Mouse (Mus musculus): ENCODE measurements around the gene Ccdc159. TPM values are rescaled to one million over a fixed set of nuclear protein-coding genes. Genes with fewer than 3 reads are reported as not detected.

The Ccdc159 gene
- polyA plus RNA-seq (2015; fragmentation: Nextera tagmentation; extraction: Ambion mirVana) = 1.2 and 1.4 TPM in 2 replicates

DNA sequence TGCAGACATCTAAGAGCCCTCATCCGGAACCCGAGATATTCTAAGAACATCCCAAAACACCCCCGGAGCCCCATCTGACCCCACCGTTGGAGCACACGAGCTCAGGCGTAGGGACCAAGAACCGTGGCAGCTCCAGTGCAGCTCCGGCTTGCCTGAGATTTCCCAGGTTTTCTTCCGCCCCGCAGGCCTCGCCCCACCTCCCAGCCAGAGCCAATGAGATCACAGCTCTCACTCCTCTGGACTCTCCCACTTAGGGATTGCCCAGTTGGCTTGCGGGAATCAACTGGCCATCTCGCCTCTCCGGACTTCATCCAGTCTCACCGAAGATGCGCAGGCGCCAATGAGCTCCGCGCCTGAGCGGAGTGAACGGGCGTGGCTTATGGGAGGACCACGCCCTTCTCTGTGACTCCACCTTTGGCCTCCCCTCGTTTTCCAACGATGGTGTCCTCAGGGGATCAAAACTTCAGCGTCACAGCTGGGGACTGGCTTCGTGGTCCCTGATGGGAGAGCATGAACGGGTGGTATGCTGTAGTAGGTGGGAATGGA lies at the start of gene Ccdc159, which contains the start of gene Tmem205:
Ccdc159 (plus strand) TSS at position 264 of the 546 bp plus-strand sequence.
Tmem205 (minus strand) TSS at position 349 of the 546 bp plus-strand sequence.
- Histone ChIP-seq H3K4me2 (replicated peaks; ENCODE audit: low read depth, low read length) (peak within 1 kb of the TSS; percentile 63), H3K36me3 (ENCODE audit: insufficient read depth, low read length) (no peaks in the 10 kb centered on the region), H3K9me3 (ENCODE audit: low read length) (no peaks in the 10 kb centered on the region), H3K4me1 (ENCODE audit: insufficient read depth, low read depth, low read length) (peaks cover 19% of the 10 kb centered on the region), H3K9ac (replicated peaks; ENCODE audit: low read depth) (peak within 1 kb of the TSS; percentile 43), H3K27me3 (replicated peaks; ENCODE audit: insufficient read depth, low read length) (no peaks in the 10 kb centered on the region), H3K4me3 (ENCODE audit: low read depth, low read length) (peak within 1 kb of the TSS; percentile 51), H3K27ac (ENCODE audit: low read length) (peak within 1 kb of the TSS; percentile 89)
- DNase-seq (ENCODE audit: low spot score) (peak; percentile 100), ATAC-seq (peak; percentile 93)
- TF ChIP-seq EP300 (IDR thresholded peaks at IDR 0.05) = no peak
- no peak for TF ChIP-seq CTCF (IDR thresholded peaks at IDR 0.05)
- 1% methylated on average over 26 of the region's 28 CpGs for WGBS

DNA sequence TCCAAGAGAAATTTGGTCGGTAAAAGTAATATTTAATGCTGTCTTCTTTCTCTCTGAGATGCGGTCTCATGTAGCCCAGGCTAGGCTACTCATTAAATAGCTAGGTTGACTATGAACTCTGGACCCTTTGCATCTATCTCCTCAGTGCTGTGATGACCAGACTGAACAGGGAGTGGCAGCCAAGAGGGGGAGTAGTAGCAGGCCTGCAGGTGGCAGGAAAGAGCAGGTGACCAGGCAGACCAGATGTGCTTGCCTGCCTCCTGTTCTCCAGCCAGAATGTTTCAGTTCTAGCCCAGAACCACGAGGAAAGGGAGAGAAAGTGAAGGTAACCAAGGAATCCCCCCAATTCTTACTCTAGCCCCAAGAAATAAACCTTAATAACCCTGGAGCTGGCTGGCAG lies 38.0 kb upstream of the Ccdc159 start:
- Histone ChIP-seq H3K27ac (ENCODE audit: low read length) (no peak overlapping the region), H3K4me3 (ENCODE audit: low read depth, low read length) (no peak overlapping the region), H3K4me2 (replicated peaks; ENCODE audit: low read depth, low read length) (no peak overlapping the region), H3K9me3 (ENCODE audit: low read length) (no peaks in the 10 kb centered on the region), H3K36me3 (ENCODE audit: insufficient read depth, low read length) (no peaks in the 10 kb centered on the region), H3K27me3 (replicated peaks; ENCODE audit: insufficient read depth, low read length) (no peaks in the 10 kb centered on the region), H3K9ac (replicated peaks; ENCODE audit: low read depth) (no peak overlapping the region), H3K4me1 (ENCODE audit: insufficient read depth, low read depth, low read length) (no peaks in the 10 kb centered on the region)
- TF ChIP-seq CTCF (IDR thresholded peaks at IDR 0.05) (peak; percentile 61), EP300 (IDR thresholded peaks at IDR 0.05) (no peak)
- no peak for DNase-seq (ENCODE audit: low spot score)
- 57% methylated on average over 3 of the region's 3 CpGs for WGBS
- no peak for ATAC-seq

DNA sequence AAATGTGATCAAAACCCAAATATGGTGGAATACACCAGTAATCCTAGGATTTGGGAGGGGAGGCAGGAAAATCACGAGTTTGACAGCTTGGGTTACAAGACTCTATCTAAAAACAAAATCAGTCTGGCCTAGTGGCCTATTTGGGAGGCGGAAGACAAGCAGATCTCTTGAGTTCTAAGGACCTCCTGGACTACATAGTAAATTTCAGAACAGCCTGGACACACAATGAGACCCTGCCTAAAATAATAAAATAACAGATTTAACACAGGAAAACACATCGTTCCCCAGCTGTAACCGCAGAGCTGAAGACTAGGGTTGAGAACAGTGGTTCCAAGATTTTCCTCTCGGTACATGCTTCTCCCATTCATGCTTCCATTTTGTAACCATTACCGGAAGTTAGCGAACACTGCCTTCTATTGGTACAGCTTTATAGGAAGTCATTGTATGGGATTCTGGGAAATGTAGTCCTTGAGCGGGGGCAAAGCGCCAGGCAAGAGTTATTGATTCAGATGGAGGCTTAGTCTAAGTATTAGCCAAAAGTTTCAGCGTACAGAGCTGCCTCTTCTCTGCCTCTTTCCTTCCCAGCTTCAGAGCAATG lies 25.9 kb upstream of the Ccdc159 start:
- DNase-seq (ENCODE audit: low spot score) = peak; percentile 93
- Histone ChIP-seq H3K9ac (replicated peaks; ENCODE audit: low read depth) (no peak overlapping the region), H3K9me3 (ENCODE audit: low read length) (no peaks in the 10 kb centered on the region), H3K4me3 (ENCODE audit: low read depth, low read length) (peak overlapping the region; percentile 26), H3K4me2 (replicated peaks; ENCODE audit: low read depth, low read length) (peak overlapping the region; percentile 40), H3K36me3 (ENCODE audit: insufficient read depth, low read length) (no peaks in the 10 kb centered on the region), H3K27ac (ENCODE audit: low read length) (no peak overlapping the region), H3K27me3 (replicated peaks; ENCODE audit: insufficient read depth, low read length) (no peaks in the 10 kb centered on the region), H3K4me1 (ENCODE audit: insufficient read depth, low read depth, low read length) (no peaks in the 10 kb centered on the region)
- TF ChIP-seq CTCF (IDR thresholded peaks at IDR 0.05) (peak; percentile 55), EP300 (IDR thresholded peaks at IDR 0.05) (0 out of 2 replicates have a peak, but pooled peaks have one; percentile 28)
- peak; percentile 89 for ATAC-seq
- 10% methylated on average over 10 of the region's 10 CpGs for WGBS

DNA sequence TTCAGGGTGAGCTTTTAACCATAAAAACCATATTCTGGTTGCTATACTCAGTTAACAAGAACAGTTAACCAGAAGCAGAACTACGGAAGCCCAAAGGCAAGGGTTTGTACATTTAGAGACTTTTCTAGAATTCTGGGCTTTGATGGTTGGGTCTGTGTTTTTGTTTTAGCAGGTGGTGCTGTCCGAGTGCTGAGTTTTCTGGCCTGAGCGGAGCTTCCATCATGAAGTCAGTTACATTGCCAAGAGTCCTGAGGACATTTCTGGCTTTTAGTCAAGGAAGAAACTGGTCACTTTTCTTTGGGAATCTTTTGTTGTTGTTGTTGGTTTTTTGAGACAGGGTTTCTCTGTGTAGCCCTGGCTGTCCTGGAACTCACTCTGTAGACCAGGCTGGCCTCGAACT lies 23.2 kb upstream of the Ccdc159 start:
- Histone ChIP-seq H3K9me3 (ENCODE audit: low read length) (no peaks in the 10 kb centered on the region), H3K4me2 (replicated peaks; ENCODE audit: low read depth, low read length) (no peak overlapping the region), H3K27me3 (replicated peaks; ENCODE audit: insufficient read depth, low read length) (no peaks in the 10 kb centered on the region), H3K9ac (replicated peaks; ENCODE audit: low read depth) (no peak overlapping the region), H3K27ac (ENCODE audit: low read length) (no peak overlapping the region), H3K4me3 (ENCODE audit: low read depth, low read length) (no peak overlapping the region), H3K36me3 (ENCODE audit: insufficient read depth, low read length) (no peaks in the 10 kb centered on the region), H3K4me1 (ENCODE audit: insufficient read depth, low read depth, low read length) (no peaks in the 10 kb centered on the region)
- no peak for TF ChIP-seq CTCF (IDR thresholded peaks at IDR 0.05)
- TF ChIP-seq EP300 (IDR thresholded peaks at IDR 0.05) = no peak
- ATAC-seq (no peak), DNase-seq (ENCODE audit: low spot score) (no peak)
- 84% methylated on average over 4 of the region's 4 CpGs for WGBS

DNA sequence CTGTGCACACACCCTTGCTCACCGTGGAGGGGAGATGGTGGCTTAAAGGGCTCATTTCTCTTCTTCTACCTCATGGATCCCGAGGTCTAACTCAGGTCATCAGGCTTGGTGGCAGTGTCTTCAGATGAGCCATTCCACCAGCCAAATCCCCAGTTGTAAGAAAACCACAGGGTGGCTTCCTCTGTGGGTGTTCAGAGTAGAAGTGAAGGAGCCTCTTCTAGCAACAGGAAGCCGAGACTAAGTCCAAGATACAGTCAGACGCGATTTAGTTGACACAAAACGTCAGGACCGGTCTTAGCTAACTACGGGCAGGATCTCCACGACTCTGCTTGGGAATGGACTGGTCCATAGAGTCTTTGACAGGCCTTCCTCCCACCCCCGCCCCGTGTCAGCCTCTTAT lies 19.1 kb upstream of the Ccdc159 start:
- H3K27ac ChIP-seq (ENCODE audit: low read length) = no peak overlapping the region
- no peak overlapping the region for H3K9ac ChIP-seq (replicated peaks; ENCODE audit: low read depth)
- no peak overlapping the region for H3K4me2 ChIP-seq (replicated peaks; ENCODE audit: low read depth, low read length)
- no peaks in the 10 kb centered on the region for H3K9me3 ChIP-seq (ENCODE audit: low read length)
- DNase-seq (ENCODE audit: low spot score) = no peak
- no peaks in the 10 kb centered on the region for H3K36me3 ChIP-seq (ENCODE audit: insufficient read depth, low read length)
- H3K4me3 ChIP-seq (ENCODE audit: low read depth, low read length) = no peak overlapping the region
- no peak for ATAC-seq
- H3K27me3 ChIP-seq (replicated peaks; ENCODE audit: insufficient read depth, low read length) = no peaks in the 10 kb centered on the region
- TF ChIP-seq CTCF (IDR thresholded peaks at IDR 0.05) = no peak
- no peak for TF ChIP-seq EP300 (IDR thresholded peaks at IDR 0.05)
- H3K4me1 ChIP-seq (ENCODE audit: insufficient read depth, low read depth, low read length) = no peaks in the 10 kb centered on the region
- WGBS = 67% methylated on average over 11 of the region's 11 CpGs

DNA sequence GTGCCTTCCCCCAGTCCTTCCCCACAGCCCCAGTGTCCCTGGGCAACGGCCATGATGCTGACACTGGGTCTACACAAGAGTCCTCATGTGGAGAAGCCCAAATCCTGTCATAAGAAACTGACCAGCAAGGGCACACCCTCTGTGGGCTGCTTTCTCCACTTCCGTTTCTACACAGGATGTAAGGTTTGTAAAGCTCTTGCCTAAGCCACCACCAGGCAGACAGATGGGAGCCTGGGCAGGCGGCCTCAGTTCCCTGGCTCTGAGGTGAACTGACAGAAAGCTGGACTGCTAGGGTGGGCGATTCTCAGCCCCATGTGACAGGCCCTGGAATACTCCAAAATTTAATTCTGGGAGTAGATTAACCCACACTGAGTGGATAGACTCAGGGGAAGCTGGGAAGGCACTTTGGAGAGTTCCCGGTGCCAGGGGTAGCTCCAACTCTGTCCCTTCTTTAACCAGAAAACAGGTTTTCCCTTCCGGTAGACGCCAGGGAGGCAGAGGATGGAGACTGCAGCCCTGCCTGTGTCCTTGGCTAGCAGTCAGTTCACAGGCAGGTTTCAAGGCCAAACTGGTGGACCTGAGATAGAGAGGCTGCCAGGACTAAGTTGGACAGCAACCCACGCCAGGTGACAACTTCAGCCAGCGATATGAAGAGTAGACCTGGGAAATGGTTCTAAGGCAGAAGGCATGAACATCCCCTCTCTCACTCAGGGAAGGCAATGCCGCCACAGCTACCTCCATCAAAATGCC lies 17.6 kb upstream of the Ccdc159 start:
- Histone ChIP-seq H3K9me3 (ENCODE audit: low read length) (no peaks in the 10 kb centered on the region), H3K36me3 (ENCODE audit: insufficient read depth, low read length) (no peaks in the 10 kb centered on the region), H3K27me3 (replicated peaks; ENCODE audit: insufficient read depth, low read length) (no peaks in the 10 kb centered on the region), H3K9ac (replicated peaks; ENCODE audit: low read depth) (no peak overlapping the region), H3K4me2 (replicated peaks; ENCODE audit: low read depth, low read length) (no peak overlapping the region), H3K4me1 (ENCODE audit: insufficient read depth, low read depth, low read length) (no peaks in the 10 kb centered on the region), H3K4me3 (ENCODE audit: low read depth, low read length) (no peak overlapping the region), H3K27ac (ENCODE audit: low read length) (no peak overlapping the region)
- 60% methylated on average over 10 of the region's 10 CpGs for WGBS
- DNase-seq (ENCODE audit: low spot score) (peak; percentile 29), ATAC-seq (peak; percentile 25; the same call in 1 of the 2 replicates)
- TF ChIP-seq CTCF (IDR thresholded peaks at IDR 0.05) = no peak
- no peak for TF ChIP-seq EP300 (IDR thresholded peaks at IDR 0.05)

Data from lung, postnatal 0 days (tissue).